Mouse (Mus musculus) cerebellum, adult 8-10 months (tissue): ENCODE results near the gene Olfr1061.
"Not testable (repeated sequence)": the region's sequence is repeated elsewhere in the genome, so short reads cannot be mapped to it uniquely, and the experiment has no call there.

Source experiments
- DNase-seq: peaks from one replicate; pipeline ENCODE4 v3.0.0; 2022

Gene Olfr1061

DNA sequence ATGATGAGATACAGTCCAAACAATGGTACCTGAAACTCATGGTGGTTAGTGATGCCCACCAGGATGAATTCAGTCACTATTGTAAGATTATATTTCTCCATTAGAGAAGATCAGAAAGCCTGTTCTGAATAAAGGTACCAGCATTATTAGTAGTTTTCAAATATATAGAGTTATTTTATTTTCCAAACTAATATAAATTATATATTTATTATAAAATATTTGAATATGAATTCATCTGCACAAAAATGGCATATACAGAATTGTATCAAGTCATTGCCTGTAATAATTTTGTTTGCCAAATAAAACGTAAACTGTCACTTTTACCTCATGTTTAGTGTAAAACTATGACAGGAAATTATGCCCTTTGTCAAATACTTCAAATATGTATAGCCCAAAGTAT, at the start of gene Olfr1061:
Olfr1061 (minus strand) TSS at position 101 of the 400 bp plus-strand sequence.
- no peak for DNase-seq

DNA sequence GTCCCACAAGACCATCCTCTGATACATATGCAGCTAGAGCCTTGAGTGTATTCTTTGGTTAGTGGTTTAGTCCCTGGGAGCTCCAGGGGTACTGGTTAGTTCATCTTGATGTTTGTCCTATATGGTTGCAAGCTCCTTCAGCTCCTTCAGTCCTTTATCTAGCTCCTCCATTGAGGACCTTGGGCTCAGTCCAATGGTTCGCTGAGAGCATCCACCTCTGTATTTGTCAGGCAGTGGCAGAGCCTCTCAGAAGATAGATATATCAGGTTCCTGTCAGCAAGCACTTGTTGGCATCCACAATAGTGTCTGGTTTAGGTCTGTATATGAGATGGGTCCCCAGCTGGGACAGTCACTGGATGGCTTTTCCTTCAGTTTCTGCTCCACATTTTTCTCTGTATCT, 46.6 kb upstream of the Olfr1061 start:
- no peak for DNase-seq

DNA sequence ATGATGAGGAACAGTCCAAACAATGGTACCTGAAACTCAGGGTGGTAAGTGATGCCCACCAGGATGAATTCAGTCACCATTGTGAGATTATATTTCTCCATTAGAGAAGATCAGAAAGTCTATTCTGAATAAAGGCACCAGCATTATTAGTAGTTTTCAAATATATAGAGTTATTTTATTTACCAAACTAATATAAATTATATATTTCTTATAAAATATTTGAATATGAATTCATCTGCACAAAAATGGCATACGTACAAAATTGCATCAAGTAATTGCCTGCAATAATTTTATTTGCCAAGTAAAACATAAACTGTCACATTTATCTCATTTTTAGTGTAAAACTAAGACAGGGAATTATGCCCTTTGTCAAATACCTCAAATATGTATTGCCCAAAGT, 42.3 kb upstream of the Olfr1061 start, which contains the start of gene Olfr1066:
Olfr1066 (minus strand) TSS at position 101 of the 400 bp plus-strand sequence.
- no peak for DNase-seq

DNA sequence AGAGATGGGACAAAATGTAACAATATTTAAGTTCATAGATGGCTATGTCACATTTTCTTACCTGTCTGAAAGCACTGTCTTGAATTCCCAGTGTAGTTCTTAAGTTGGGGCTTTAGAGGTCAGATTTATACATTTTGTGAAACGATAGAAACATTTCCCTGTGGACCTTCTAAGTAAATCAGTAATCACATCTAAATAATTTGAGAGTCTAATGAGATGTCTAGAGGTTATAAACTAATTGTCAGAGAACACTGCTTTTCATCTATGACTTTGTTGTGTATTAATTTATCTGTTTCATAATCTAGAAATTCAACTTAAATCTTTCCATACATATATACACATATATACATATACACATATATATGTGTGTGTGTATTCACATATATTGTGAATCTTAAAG, 36.6 kb upstream of the Olfr1061 start, which contains the start of gene Olfr1065:
Olfr1065 (minus strand) TSS at position 101 of the 400 bp plus-strand sequence.
- not testable (repeated sequence) for DNase-seq

DNA sequence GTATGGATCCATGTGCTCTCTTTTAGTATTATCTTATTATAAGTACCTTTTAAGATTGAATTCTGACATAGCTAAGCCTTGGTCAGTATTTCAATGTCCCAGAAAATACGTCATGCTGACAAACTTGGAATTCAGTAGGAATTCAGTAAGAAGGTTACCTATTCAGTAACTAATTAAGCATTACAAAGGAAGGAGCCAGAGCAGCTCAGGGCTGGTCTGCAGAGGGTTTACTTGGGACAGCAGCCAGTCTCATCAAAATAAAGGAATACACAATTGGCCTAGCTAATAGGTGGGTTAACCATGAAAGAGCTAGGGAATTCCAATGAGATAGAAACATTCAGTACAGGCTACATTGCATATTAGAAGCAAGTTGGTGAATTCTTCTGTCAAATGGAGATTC, 28.3 kb upstream of the Olfr1061 start:
- DNase-seq = not testable (repeated sequence)

DNA sequence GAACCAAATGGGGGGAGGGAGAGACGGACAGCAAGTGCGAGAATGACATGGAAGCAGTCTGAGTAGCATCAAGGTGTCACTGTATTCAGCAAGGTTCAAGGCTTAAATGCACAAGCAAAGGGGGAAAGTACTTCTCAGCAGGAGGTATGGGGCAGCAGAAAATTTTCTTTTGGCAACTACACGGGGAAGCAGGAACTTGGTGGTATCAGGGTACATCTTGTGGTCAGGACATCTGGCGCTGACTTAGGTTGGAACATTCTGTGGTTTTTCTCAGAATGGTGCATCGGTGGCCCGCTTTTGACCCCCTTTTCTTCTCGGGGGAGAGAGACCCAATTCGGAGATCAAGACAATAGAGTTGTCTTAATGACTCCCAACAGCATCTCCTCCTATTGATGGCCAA, 14.7 kb upstream of the Olfr1061 start:
- not testable (repeated sequence) for DNase-seq

DNA sequence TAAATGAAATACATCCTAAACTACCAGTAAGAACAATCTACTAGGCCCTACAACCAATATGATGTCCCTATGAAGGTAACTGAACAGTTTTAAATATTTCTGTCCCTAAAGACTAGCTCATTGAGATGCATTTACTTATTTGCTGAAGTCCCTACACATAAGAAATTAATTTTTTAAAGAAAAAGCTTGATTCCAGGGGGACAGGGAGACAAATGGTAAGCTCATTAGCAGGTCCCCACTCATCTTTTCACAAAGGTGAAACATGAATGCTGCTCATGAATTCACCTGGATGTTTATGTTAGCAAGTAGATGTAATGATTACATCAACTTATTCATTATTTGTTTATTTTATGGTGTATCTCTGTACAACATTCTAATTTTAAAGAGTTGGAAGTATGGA, 12.8 kb upstream of the Olfr1061 start, which contains the start of gene Olfr1062:
Olfr1062 (minus strand) TSS at position 101 of the 400 bp plus-strand sequence.
- DNase-seq = not testable (repeated sequence)

DNA sequence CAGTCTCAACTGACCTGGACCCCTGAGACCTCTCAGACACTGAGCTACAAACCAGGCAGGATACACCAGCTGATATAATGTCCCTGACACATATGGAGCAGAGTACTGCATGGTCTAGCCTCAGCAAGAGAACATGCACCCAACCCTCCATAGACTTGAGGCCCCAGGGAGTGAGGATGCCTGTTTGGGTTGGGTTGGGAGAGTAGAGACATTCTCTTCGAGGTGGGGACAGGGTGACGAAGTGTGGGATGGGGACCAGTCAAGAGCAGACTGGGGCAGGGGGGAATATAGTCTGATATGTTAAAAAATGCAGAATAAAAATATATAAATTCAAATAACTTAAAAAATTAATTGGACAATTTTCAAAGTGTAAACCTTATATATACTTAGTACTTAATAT, 18.7 kb downstream of the Olfr1061 start:
- DNase-seq = no peak

DNA sequence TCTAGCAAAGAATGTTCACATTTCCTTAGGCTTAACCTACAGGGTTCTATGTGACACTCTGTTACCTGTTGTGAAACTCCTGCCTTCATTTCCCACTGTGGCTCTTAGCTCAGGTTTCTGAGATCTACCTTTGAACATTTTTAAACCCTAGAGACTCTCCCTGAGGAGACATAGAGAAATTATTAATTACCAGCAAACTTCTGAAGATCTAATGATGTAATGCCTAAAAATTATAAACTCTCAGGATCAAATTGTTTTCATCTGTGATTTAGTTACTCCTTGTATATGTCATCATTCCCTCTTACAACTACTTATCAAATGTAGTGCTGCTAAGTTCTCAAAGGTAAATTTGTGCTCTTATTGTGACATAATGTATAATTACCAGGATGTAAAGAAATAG, 25.4 kb downstream of the Olfr1061 start, which contains the start of gene Olfr1058:
Olfr1058 (minus strand) TSS at position 101 of the 400 bp plus-strand sequence.
- DNase-seq = not testable (repeated sequence)

DNA sequence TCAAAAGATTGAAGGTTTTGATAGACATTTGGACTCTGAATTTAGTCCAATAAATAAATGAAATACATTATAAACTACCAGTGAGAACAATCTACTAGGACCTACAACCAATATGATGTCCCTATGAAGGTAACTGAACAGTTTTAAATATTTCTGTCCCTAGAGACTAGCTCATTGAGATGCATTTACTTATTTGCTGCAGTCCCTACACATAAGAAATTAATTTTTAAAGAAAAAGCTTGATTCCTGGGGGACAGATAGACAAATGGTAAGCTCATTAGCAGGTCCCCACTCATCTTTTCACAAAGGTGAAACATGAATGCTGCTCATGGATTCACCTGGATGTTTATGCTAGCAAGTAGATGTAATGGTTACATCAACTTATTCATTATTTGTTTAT, 35.6 kb downstream of the Olfr1061 start, which contains the start of gene Olfr1057:
Olfr1057 (minus strand) TSS at position 101 of the 400 bp plus-strand sequence.
- DNase-seq = no peak

DNA sequence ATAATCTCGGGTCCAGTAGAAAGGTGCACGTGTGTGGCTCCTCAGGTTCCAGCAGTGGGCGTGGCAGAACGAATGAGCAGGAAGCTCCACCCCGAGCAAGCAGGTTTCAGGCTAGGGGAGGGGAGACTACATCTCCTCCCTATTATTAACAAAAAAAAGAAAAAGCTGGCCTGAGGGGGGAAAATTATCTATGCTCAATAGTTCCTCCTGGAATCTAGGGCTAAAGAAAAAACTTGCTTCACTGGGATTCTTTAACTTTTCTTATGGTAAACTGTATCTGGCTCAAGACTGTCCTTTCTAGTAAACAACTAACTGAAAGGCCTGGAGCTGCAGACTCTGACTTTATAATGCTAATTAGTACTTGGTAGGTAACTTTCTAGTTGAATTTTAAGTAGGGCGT, 47.5 kb downstream of the Olfr1061 start:
- not testable (repeated sequence) for DNase-seq
